Mouse (Mus musculus) liver, embryonic 16.5 days (tissue): Measurements from ENCODE around the gene Mettl9. TPM values are rescaled to one million over a fixed set of nuclear protein-coding genes. Genes with fewer than 3 reads are reported as not detected.

Experiments used
- ATAC-seq: fragments of 200-750 bp; cut with Nextera tagmentation; 2 replicates; pipeline ENCODE4 v1.8.0; 2017; ENCODE audit warnings: low read depth, mild to moderate bottlenecking, moderate number of reproducible peaks, moderate library complexity
- H3K27ac ChIP-seq: fragments of 300-500 bp; sonication (generic); 2 replicates; pipeline ENCODE4 v1.5.1; 2014; ENCODE audit warnings: mild to moderate bottlenecking, low read length
- H3K27me3 ChIP-seq: fragments of 300-500 bp; sonication (generic); 2 replicates; pipeline ENCODE4 v1.6.1; 2014; ENCODE audit warnings: low read depth, low read length, mixed read lengths; ENCODE audit not compliant: control insufficient read depth, insufficient read depth
- H3K36me3 ChIP-seq: fragments of 300-500 bp; sonication (generic); 2 replicates; pipeline ENCODE4 v1.6.1; 2014; ENCODE audit warnings: mild to moderate bottlenecking; ENCODE audit not compliant: control insufficient read depth, insufficient read depth
- H3K4me1 ChIP-seq: fragments of 300-500 bp; sonication (generic); 2 replicates; pipeline ENCODE4 v1.6.1; 2014; ENCODE audit warnings: low read depth, low read length, mixed read lengths; ENCODE audit not compliant: control insufficient read depth
- H3K4me2 ChIP-seq: fragments of 300-500 bp; sonication (generic); 2 replicates; pipeline ENCODE4 v1.6.1; 2014; ENCODE audit warnings: low read depth, low read length, mixed read lengths
- H3K4me3 ChIP-seq: fragments of 300-500 bp; sonication (generic); 2 replicates; pipeline ENCODE4 v1.5.1; 2014; ENCODE audit warnings: low read depth, mild to moderate bottlenecking, low read length
- H3K9ac ChIP-seq: fragments of 300-500 bp; sonication (generic); 2 replicates; pipeline ENCODE4 v1.6.1; 2014; ENCODE audit warnings: low read depth, low read length
- H3K9me3 ChIP-seq: fragments of 300-500 bp; sonication (generic); replicated peaks from 2 replicates; pipeline ENCODE4 v1.6.1; 2016; ENCODE audit warnings: low read length; ENCODE audit not compliant: control insufficient read depth
- WGBS: fragments of 180-500 bp; shearing (Covaris S2); extraction: QIAGEN DNeasy Blood & Tissue Kit; methylation state at CpG from one replicate; pipeline ENCODE4 v1.1.7; 2014; ENCODE audit not compliant: insufficient replicate concordance; 5-methylcytosine and 5-hydroxymethylcytosine counted together
- polyA plus RNA-seq: library from polyadenylated mRNA; unstranded; fragments of >200 nt; fragmentation: Nextera tagmentation; extraction: Ambion mirVana; gene quantifications from 2 replicates; pipeline ENCODE4 v1.2.1, GENCODE M21; 2015

Mettl9 gene
- polyA plus RNA-seq, 1 experiment from 2014 or later = 36.7 TPM

DNA sequence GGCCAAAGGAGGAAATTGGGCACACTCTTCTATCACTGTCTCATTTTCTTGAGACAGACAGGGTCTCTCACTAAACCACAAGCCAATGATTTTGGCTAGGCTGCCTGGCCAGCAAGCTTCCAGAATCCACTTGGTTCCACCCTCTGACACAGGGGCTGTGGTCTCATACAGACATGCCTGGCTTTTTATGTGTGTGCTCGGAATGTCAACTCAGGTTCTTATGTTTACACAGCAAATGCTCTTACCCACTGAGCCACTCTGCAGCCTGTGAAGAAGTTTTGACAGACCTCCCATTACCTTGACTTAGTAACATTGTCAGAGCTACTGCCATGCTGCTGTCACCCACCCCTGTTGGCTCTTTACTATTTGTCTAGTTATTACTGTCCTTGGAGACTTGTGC is 7.7 kb downstream of the Mettl9 start:
- Histone ChIP-seq H3K27me3 (no peaks in the 10 kb centered on the region), H3K36me3 (no peaks in the 10 kb centered on the region), H3K4me3 (no peak overlapping the region), H3K4me1 (peaks cover 11% of the 10 kb centered on the region), H3K9ac (no peak overlapping the region), H3K9me3 (no peaks in the 10 kb centered on the region), H3K4me2 (no peak overlapping the region), H3K27ac (no peak overlapping the region)
- 61% methylated on average over 1 of the region's 1 CpGs for WGBS
- ATAC-seq = no peak

DNA sequence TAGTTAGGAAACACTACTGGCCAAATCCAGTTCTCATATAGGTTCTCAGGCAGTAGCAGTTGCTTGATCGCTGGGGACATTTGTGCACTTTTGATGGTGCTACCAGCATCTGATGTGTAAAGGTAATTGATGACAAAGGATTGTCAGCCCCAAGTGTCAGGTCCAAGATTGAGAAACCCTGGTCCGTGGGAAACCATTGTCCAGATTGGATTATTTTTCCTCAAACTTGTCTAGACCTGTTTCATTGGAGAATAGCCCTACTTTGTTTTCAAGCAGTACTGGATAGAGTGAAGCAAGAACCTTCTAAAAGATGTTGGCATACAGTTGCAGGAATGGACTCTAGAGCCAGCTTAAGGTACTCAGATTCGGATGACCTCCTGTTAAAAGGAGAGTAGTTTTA is 8.8 kb downstream of the Mettl9 start:
- no peak overlapping the region for H3K9ac ChIP-seq
- H3K27ac ChIP-seq = no peak overlapping the region
- no peak overlapping the region for H3K4me3 ChIP-seq
- H3K9me3 ChIP-seq = no peaks in the 10 kb centered on the region
- H3K36me3 ChIP-seq = no peaks in the 10 kb centered on the region
- 78% methylated on average over 3 of the region's 3 CpGs for whole genome bisulfite sequencing
- no peak for ATAC-seq
- H3K27me3 ChIP-seq = no peaks in the 10 kb centered on the region
- no peak overlapping the region for H3K4me2 ChIP-seq
- peaks cover 11% of the 10 kb centered on the region for H3K4me1 ChIP-seq

DNA sequence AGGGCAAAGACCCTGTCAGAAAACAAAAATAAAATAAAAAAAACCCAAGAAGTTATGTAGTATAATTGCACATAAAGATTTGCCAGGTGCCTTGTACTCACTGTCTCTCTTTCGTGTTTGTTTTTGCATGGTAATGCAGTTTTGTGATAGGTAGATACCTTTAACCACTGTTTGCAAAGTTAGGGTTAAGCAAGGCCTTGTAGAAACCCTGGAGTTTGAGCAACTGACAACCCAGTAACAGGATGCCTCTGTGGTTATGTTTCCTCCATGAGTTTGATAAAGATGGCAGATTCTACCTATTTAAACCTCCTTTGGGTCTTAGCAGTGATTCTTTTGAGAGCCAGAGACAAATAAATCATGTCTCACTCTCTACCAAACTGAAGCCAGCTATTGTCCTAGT is 9.3 kb downstream of the Mettl9 start:
- 55% methylated on average over 1 of the region's 1 CpGs for WGBS
- H3K27me3 ChIP-seq = no peaks in the 10 kb centered on the region
- H3K4me3 ChIP-seq = no peak overlapping the region
- no peak overlapping the region for H3K27ac ChIP-seq
- H3K4me2 ChIP-seq = no peak overlapping the region
- no peaks in the 10 kb centered on the region for H3K9me3 ChIP-seq
- peaks cover 11% of the 10 kb centered on the region for H3K4me1 ChIP-seq
- H3K9ac ChIP-seq = no peak overlapping the region
- no peak for ATAC-seq
- H3K36me3 ChIP-seq = no peaks in the 10 kb centered on the region

DNA sequence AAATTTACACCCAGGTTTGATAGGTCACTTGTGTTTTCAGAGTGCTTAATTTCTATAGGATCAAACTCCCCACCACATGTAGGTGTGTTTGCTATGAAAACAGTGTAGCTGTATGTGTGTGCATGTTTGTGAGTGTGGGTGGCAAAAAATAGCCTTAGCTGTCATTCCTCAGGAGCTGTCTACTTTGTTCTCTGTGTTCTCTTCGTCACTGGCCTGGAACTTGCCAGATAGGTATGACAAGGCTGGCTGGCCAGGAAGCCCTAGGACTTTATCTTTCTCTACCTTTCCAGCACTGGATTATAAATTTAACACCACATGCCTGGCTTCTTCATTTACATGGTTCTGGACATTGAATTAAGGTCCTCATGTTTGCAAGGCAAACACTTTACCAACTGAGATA is 10.0 kb downstream of the Mettl9 start:
- no peak overlapping the region for H3K27ac ChIP-seq

DNA sequence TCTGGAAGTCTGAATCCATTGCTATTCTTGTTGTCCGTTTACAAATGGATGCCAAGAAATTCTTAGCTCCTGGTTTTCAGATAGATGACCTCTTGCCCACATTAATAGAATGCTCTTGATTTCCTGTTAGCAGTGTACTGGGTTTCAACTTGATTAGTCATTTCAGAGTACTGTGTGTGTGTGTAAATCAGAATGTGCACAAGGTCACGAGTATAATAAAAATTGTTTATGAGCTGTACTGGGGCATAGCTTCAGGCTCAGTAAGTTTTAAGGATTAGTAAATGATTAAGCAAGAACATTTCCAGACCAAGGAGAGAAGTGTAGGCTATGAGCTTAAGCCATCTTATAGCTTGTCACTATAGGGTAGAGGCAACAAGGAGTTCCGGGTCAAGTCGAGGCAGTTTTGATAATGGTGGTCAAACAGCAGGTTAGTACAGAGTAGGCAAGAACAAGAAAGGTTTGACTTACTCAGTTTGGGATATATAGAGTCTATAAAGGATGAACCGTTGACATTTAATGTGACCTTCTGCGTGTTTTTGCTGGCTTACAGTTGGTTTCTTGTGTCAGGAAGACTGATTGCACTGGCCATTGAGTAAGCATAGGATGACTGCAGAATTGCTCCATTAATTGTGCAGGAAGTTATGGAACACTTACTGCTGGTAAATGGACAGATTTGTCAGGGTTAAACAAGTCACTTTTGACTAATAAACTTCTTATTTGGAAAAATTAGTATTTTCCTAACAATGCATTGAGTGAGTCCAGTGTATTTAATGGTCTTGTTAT is 11.6 kb downstream of the Mettl9 start:
- Histone ChIP-seq H3K4me2 (no peak overlapping the region), H3K4me3 (no peak overlapping the region), H3K9ac (no peak overlapping the region), H3K36me3 (no peaks in the 10 kb centered on the region), H3K27ac (no peak overlapping the region), H3K4me1 (peaks cover 5% of the 10 kb centered on the region), H3K9me3 (no peaks in the 10 kb centered on the region), H3K27me3 (no peaks in the 10 kb centered on the region)
- 70% methylated on average over 6 of the region's 6 CpGs for WGBS
- ATAC-seq = no peak

More for the DNA sequence above, 10.0 kb downstream of the Mettl9 start:
- Histone ChIP-seq H3K4me3 (no peak overlapping the region), H3K27me3 (no peaks in the 10 kb centered on the region), H3K4me1 (peaks cover 11% of the 10 kb centered on the region), H3K4me2 (no peak overlapping the region), H3K9me3 (no peaks in the 10 kb centered on the region), H3K9ac (no peak overlapping the region), H3K36me3 (no peaks in the 10 kb centered on the region)
- 36% methylated on average over 1 of the region's 1 CpGs for WGBS
- ATAC-seq = no peak

DNA sequence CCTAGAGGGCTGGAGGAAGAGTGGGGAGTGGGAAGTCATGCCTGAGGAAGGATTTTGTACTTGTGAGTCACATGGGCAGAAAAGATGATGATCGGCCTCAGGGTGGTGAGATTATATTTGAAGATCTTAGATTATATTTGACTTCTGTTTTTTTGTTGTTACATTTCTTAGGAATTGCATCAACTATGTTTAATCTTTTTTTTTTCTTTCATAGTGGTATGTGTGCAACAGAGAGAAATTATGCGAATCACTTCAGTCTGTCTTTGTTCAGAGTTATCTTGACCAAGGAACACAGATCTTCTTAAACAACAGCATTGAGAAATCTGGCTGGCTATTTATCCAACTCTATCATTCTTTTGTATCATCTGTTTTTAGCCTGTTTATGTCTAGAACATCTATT is 13.4 kb downstream of the Mettl9 start:
- no peaks in the 10 kb centered on the region for H3K9me3 ChIP-seq
- WGBS = 88% methylated on average over 2 of the region's 2 CpGs

DNA sequence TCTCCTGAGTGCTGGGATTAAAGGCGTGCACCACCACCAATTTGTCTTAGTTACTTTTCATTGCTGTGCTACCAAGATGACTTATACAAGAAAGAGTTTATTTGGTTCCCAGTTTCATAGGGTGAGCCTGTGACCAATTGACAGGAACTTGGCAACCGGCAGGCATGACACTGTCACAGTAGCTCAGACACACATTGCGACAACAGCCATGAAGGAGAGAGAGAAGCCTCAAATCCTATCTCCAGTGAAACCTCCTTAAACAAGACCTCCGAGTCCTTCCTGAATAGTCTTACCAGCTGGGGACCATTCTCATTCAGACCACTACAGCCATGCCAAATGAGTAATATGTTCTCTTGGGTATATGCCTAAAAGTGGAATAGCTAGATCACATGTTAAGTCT is 18.8 kb downstream of the Mettl9 start:
- Histone ChIP-seq H3K9me3 (no peaks in the 10 kb centered on the region), H3K4me1 (no peaks in the 10 kb centered on the region), H3K9ac (no peak overlapping the region), H3K27me3 (no peaks in the 10 kb centered on the region), H3K27ac (no peak overlapping the region), H3K4me2 (no peak overlapping the region), H3K36me3 (peaks cover 6% of the 10 kb centered on the region; the same call in 1 of the 2 replicates), H3K4me3 (no peak overlapping the region)
- 83% methylated on average over 4 of the region's 4 CpGs for WGBS
- no peak for ATAC-seq

More for the DNA sequence above, 13.4 kb downstream of the Mettl9 start:
- Histone ChIP-seq H3K36me3 (no peaks in the 10 kb centered on the region), H3K9ac (no peak overlapping the region), H3K4me2 (no peak overlapping the region), H3K27ac (no peak overlapping the region), H3K4me3 (no peak overlapping the region), H3K4me1 (peaks cover 4% of the 10 kb centered on the region), H3K27me3 (no peaks in the 10 kb centered on the region)
- ATAC-seq = no peak

DNA sequence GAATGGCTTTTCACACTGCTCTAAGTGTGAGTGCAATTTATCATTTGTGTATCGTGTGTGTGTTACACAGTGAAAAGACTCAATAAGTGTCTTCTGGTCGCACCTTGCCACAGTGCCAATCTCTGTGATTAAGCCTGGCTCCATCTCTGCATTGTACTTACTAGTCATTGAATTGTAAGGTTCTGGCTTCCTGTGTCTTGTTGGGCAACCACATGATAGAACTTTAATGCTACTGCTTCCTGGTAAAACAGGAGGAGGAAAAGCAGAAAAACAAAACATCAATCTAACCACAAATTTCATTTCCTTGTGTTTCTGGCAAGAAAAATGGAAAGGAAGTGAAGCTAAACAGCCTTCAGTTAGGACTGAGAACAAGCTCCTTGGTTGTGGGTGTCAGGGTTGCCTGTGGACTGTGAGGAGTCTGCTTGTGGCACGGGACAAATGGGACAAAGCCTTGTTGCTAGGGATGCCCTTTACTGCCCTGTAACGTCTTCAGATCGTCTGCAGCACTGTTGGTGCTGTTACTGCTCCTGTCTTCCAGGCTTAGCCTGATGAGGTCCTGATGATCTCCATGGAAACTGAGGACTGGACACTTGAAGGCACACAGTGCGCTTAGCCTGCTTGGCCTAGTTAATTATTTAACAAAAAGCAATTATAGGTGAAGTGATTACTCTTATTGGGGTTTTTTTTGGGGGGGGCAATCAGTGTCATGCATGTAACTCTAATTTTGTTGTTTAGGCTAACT is 25.4 kb downstream of the Mettl9 start:
- 0 out of 2 replicates have a peak, but pooled peaks cover 5% of the 10 kb centered on the region for H3K36me3 ChIP-seq

DNA sequence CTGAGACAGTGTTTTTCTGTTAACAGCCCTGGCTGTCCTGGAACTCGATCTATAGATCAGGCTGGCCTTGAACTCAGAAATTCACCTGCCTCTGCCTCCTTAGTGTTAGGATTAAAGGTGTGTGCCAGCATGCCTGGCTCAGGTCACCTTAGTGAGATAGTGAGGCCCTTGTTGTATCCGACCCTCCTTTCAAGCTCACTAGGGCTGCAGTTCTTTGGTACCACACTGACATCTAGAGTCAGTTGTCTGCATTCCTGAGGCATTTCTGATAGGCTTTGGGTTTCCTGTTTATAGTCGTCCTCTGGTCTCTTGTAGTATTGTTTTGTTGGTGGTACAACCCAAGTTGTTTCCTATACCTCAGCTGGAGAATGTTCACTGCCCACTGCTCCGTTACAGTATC is 30.1 kb downstream of the Mettl9 start:
- no peak for ATAC-seq
- no peaks in the 10 kb centered on the region for H3K4me1 ChIP-seq
- no peak overlapping the region for H3K27ac ChIP-seq
- H3K27me3 ChIP-seq = no peaks in the 10 kb centered on the region
- H3K9me3 ChIP-seq = no peaks in the 10 kb centered on the region
- H3K36me3 ChIP-seq = no peaks in the 10 kb centered on the region; the same call in 1 of the 2 replicates
- 45% methylated on average over 4 of the region's 4 CpGs for WGBS
- no peak overlapping the region for H3K9ac ChIP-seq
- H3K4me2 ChIP-seq = no peak overlapping the region
- H3K4me3 ChIP-seq = no peak overlapping the region

More for the DNA sequence above, 25.4 kb downstream of the Mettl9 start:
- no peaks in the 10 kb centered on the region for H3K9me3 ChIP-seq
- ATAC-seq = no peak
- no peaks in the 10 kb centered on the region for H3K4me1 ChIP-seq
- no peak overlapping the region for H3K4me3 ChIP-seq
- 67% methylated on average over 6 of the region's 6 CpGs for WGBS
- H3K27me3 ChIP-seq = no peaks in the 10 kb centered on the region
- H3K4me2 ChIP-seq = no peak overlapping the region
- H3K27ac ChIP-seq = no peak overlapping the region
- no peak overlapping the region for H3K9ac ChIP-seq
